Mouse (Mus musculus) bone marrow, adult 2 months (tissue): ENCODE data around the gene Plcg2.

Experiments
- CTCF ChIP-seq: fragments of 200-500 bp; IDR thresholded peaks from 2 replicates; pipeline ENCODE4 v1.5.1; 2011; ENCODE audit warnings: low read length, control low read depth; ENCODE audit not compliant: control insufficient read depth, insufficient read depth
- POLR2A ChIP-seq: fragments of 200-500 bp; IDR thresholded peaks from 2 replicates; pipeline ENCODE4 v1.6.1; 2011; ENCODE audit warnings: low read depth, mild to moderate bottlenecking, control low read depth, low read length, borderline replicate concordance; ENCODE audit not compliant: control insufficient read depth

DNA sequence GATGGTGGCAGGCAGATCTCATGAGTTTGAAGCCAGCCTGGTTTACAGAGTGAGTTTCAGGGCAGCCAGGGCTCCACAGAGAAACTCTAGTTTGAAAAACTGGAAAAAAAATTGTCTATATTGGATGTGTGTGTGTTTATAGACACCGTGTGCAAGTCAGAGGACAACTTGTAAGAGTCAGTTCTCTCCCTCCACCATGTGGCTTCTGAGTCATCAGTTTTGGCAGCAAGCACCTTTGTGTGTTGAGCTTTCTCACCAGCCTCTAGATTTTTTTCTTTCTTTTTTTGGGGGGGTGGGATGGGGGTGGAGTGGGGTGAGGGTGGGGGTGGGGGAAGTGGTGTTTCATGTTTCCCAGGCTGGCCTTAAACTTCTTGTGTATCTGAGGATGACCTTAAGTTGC is 12.8 kb upstream of the Plcg2 start:
- TF ChIP-seq POLR2A = no peak
- TF ChIP-seq CTCF = no peak
